Mouse (Mus musculus) erythroblast, embryonic 14.5 days (primary cell): ENCODE data around the gene Sh3rf1.

Experiments
- GATA1 ChIP-seq: IDR thresholded peaks from 2 replicates; pipeline ENCODE4 v1.6.1; 2012; ENCODE audit warnings: low read length, inconsistent platforms, mixed read lengths
- TAL1 ChIP-seq: IDR thresholded peaks from 3 replicates; pipeline ENCODE4 v1.6.1; 2012; ENCODE audit warnings: low read length, inconsistent platforms, mixed read lengths

DNA sequence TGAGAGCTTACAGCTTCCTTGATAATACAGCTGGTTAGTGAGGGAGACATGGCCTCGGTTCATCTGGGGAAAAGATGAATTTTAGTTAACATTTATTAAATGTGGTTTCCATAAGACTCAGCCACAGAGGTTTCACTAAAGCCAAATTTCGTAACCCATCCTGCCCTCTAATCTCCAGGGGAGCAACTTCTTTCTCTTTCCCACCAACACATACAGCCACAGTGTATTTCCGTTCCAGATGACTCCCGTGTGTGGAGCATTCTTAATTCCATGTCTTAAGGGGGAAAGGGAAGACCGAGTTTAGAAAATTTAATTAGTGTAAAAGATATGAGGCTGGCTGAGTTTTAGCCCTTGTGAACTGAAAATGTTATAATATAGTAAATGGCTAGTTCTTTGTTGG, 131.8 kb downstream of the Sh3rf1 start:
- TF ChIP-seq GATA1 (no peak), TAL1 (no peak)
